Mouse (Mus musculus) layer of hippocampus, adult 18-20 months (tissue): ENCODE measurements around the gene Kiss1r. TPM values are rescaled to one million over a fixed set of nuclear protein-coding genes. Genes with fewer than 3 reads are reported as not detected.
A peak's percentile ranks its signal among the peaks of the same experiment; 100 is the strongest.

Experiments used
- DNase-seq, 2 experiments: peaks; one replicate each; pipeline ENCODE4 v3.0.0; 2022; ENCODE audit warnings: low spot score in 2 of 2
- total RNA-seq, 2 experiments: library from RNA; stranded (reverse); gene quantifications; 2 replicates each; pipeline ENCODE4 v1.2.3; 2021

The Kiss1r gene
- total RNA-seq, 2 experiments from 2014 or later, result 6.7 to 7.8 TPM

GRCm38 (mm10) chr10:79937775-79938526, 21.2 kb downstream of the Kiss1r start:
- no peak for DNase-seq

- DNase-seq, result no peak
These were observed 24.0 kb downstream of the Kiss1r start for GRCm38 (mm10) chr10:79940749-79941148.

GRCm38 (mm10) chr10:79942988-79943387, 26.2 kb downstream of the Kiss1r start:
- DNase-seq, result no peak

GRCm38 (mm10) chr10:79943471-79943901, 26.7 kb downstream of the Kiss1r start:
- no peak for DNase-seq

- no peak for DNase-seq
These were observed 28.9 kb downstream of the Kiss1r start for GRCm38 (mm10) chr10:79945507-79946234.

- no peak for DNase-seq
These were observed 30.1 kb downstream of the Kiss1r start for GRCm38 (mm10) chr10:79946752-79947322.

- DNase-seq, result no peak
These were observed 30.7 kb downstream of the Kiss1r start for GRCm38 (mm10) chr10:79947502-79947901.

- no peak for DNase-seq
These were observed 33.1 kb downstream of the Kiss1r start for GRCm38 (mm10) chr10:79949873-79950272.

- no peak for DNase-seq
These were observed 33.9 kb downstream of the Kiss1r start for GRCm38 (mm10) chr10:79950661-79951060.

GRCm38 (mm10) chr10:79953946-79954345, 37.2 kb downstream of the Kiss1r start:
- DNase-seq, result no peak

- DNase-seq, result no peak
These were observed 38.9 kb downstream of the Kiss1r start for GRCm38 (mm10) chr10:79955691-79956090.

GRCm38 (mm10) chr10:79956643-79957154, 39.9 kb downstream of the Kiss1r start:
- DNase-seq, result no peak

GRCm38 (mm10) chr10:79958140-79958816, 41.5 kb downstream of the Kiss1r start:
- DNase-seq, result peak; percentile 48 to 71

- DNase-seq, result peak in 1 of 2 experiments; percentile 49
These were observed 42.6 kb downstream of the Kiss1r start for GRCm38 (mm10) chr10:79959412-79959811.

GRCm38 (mm10) chr10:79959847-79960601, 43.3 kb downstream of the Kiss1r start, which contains the start of gene Wdr18:
Gene Wdr18 (plus strand): TSS chr10:79960152.
- DNase-seq, result peak; percentile 99 to 100

GRCm38 (mm10) chr10:79960671-79961294, 44.0 kb downstream of the Kiss1r start:
- no peak for DNase-seq

GRCm38 (mm10) chr10:79964727-79965126, 48.0 kb downstream of the Kiss1r start:
- DNase-seq, result no peak

- DNase-seq, result no peak
These were observed 48.6 kb downstream of the Kiss1r start for GRCm38 (mm10) chr10:79965325-79965724.

- no peak for DNase-seq
These were observed 50.2 kb downstream of the Kiss1r start for GRCm38 (mm10) chr10:79966886-79967400.

- DNase-seq, result no peak
These were observed 51.4 kb downstream of the Kiss1r start for GRCm38 (mm10) chr10:79968181-79968580.
